Mouse (Mus musculus) frontal cortex, postnatal 25 days (tissue): ENCODE measurements around the gene Mef2a.
"Not testable (repeated sequence)": the region's sequence is repeated elsewhere in the genome, so short reads cannot be mapped to it uniquely, and the experiment has no call there.

Experiments
- DNase-seq, 2 experiments: peaks; one replicate each; pipeline ENCODE4 v3.0.0; 2022; ENCODE audit warnings: low spot score in 2 of 2

Mef2a gene

DNA sequence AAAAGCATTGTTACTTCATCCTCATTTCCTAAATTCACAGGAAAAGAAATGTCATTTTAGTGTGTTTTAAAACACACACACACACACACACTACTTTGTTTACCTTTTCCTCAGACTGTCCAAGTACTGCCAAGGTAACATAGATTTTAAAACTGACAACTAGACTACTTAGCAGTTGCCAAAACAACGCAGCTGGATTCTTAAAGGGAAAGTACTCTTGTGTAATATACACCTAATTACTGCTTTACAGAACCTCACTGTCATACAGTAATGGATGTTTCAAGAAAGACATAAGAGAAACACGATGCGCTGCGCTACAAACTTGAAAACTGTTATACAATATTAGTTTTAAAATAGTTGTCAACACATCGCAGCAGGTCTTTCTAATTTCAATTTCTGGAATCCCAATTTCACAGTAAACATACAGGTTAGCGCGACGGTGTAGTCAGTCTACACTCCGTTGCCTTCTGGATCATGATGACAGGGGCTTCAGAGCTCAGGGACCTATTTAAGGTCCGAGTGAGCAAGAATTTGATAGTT, 1.2 kb downstream of the Mef2a start:
- no peak for DNase-seq

- DNase-seq, result no peak
These were observed 3.0 kb downstream of the Mef2a start for GRCm38 (mm10) chr7:67369645-67370044.

- no peak for DNase-seq
These were observed 4.3 kb downstream of the Mef2a start for GRCm38 (mm10) chr7:67368394-67368793.

DNA sequence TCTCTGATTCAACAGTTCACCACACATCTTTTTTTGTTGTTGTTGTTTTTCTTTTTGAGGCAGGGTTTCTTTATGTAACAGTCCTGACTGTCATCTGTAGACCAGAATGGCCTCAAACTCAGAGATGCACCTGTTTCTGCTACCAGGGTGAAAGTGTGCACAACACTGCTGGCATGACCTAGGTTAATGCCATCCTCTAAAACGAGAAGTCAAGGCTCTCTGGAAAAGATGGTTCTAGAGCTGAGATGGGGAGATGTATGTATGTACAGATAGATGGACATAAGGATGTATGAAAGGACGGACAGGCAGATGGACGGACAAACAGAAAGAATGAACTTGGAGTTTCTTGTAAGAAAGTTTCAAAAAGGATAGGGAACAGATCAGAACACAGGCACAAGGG, 12.1 kb downstream of the Mef2a start:
- no peak for DNase-seq

DNA sequence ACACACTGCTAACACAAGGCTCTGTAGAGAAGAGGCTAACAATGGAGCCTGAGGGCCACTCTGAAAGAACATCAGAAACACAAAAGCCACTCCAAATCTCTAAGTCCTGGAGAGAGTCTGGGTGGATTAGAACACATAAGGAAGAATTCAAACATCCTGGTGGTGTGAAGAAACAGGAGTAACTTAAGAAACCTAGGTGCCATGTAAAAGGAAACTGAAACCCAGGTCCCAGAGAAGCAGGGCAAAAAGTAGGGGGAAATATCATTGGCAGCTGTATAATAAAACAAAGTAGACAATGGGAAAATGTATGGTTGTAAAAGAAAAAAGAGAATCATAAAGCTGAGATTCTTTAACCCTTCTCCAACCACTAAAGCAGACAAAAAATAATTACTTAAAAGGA, 12.8 kb downstream of the Mef2a start:
- no peak for DNase-seq

DNA sequence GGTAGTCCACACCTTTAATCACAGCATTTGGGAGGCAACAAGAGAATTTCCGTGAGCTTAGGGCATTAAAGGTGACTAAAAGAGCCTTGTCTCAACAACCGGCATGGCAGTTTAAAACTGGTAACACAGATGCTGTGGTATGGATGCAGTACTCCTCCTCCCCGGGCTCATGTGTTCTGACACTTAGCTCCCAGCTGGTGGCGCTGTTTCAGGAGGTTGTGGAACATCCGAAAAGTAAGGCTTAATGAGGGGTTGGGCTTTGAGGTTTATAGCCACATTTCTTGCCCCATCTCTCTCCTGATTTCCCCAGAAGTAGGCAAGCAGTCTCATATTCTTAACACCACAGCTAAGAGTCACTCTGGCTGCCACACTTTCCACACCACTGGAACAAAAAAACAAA, 16.8 kb downstream of the Mef2a start:
- DNase-seq, result no peak

GRCm38 (mm10) chr7:67353667-67354066, 19.0 kb downstream of the Mef2a start:
- DNase-seq, result no peak

GRCm38 (mm10) chr7:67352989-67353388, 19.7 kb downstream of the Mef2a start:
- no peak for DNase-seq

GRCm38 (mm10) chr7:67344443-67344842, 28.2 kb downstream of the Mef2a start:
- no peak for DNase-seq

DNA sequence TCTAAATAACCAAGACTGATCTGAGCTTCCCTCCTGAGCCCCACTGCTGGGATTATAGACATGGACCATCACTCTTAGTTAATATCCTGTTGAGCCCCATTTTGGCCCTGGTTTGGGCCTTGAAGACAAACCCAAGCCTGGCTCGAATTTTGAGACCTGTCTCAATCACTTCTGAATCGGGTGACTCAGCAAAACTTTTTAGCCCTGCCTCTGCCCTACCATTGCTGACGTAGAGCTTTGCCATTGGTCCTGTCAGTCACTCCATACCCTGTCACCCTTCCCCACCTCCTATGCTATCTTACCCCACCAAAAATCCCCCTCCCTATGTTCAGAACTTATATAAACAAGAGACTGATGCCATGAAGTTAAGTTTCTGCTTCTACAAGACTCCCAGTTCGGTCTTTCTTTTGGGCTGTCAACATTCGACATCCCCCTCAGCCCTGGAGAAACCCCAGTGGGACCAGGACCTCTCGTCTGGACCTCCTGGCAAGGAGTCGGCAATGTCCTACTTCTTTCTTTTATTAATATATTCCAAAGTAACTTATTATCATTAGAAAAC, 30.5 kb downstream of the Mef2a start:
- no peak for DNase-seq

GRCm38 (mm10) chr7:67320359-67320758, 52.3 kb downstream of the Mef2a start:
- no peak for DNase-seq

DNA sequence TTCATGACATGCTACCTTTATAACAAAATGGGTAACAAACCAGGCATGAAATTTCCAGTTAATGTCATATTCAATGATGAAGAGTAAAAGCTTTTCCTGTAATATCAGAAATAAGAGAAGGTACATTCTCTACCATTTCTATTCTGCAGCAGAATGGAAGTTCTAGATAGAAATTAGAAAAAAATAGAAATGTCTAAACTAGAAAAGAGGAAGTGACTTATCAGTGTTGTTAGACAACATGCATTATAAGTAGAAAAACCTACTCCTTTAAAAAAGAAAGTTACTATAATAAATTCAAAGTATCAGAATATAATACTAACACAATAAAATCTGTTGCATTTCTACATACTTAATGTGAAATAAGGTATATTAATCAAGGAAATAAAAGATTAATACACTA, 54.0 kb downstream of the Mef2a start:
- no peak for DNase-seq

DNA sequence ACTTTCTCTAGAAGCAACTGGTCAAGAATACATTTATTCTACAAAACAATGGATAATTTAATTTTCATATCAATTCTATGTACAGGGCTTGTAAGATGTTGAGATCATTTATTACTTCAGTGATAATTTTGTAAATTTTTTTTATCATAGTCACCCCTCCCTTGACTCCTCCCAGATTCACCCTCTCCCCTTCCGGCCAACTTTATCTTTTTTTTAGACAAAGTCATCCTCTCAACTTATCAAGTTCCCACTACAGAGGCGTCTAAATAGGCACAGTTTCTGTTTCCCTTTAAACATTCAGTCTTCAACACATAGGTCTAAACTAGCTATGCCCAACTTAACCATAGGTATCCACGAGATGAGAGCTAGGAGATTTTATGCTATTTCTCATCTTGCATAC, 59.5 kb downstream of the Mef2a start:
- DNase-seq, result no peak

DNA sequence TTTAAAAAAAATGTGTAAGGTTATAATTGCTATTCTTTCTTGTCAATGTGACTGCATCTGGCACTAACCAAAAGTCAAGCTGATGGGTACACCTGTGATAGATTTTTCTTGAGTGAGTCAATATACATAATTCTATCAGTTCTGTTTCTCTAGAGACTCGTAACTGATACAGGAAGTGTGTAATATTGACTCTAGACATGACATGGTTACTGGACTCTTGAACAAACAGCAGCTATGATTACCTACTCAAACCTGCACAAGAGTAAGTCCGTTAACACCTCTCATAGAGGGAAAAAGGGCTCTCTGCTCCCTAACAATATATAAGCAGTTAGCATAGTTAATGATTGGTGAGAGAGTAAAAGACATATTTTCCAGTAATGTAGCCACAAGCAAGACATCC, 62.5 kb downstream of the Mef2a start:
- DNase-seq, result no peak

DNA sequence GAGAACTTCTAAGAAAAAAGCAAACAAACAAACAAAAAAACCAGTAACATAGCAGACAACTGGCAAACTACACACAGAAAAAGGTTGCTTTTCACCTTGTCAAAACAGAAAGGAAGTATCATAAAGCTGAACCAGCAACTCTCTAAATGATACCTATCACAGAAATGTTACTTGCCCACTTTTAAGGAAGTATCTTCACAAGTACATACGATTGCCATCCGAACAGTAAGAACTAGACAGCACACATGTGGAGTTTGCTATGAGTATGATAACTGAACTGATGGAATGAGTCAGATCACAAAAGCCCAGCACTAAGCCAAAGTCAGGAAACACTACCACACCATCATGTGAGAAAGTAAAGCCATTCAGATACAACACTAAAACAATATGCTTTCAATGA, 64.6 kb downstream of the Mef2a start:
- DNase-seq, result no peak

DNA sequence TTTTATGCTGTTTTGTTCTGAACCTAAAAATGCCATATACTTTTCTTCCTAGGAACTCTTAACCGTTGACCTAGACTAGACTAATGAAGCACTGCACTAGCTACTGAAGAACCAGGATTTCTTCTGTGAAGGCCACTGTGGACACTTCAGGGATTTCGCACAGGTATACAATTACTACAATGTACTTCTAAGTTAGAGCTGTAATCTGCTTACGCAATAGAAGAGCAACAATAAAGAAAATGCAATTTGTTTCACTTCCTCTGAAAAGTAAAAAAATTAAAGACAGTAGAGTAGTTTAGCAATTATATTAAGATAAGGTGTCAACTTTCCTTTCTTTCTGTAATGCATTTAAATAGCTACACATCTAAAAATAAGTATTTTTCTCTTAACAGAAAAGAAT, 65.6 kb downstream of the Mef2a start:
- DNase-seq, result no peak

- no peak for DNase-seq
These were observed 67.7 kb downstream of the Mef2a start for GRCm38 (mm10) chr7:67304937-67305336.

DNA sequence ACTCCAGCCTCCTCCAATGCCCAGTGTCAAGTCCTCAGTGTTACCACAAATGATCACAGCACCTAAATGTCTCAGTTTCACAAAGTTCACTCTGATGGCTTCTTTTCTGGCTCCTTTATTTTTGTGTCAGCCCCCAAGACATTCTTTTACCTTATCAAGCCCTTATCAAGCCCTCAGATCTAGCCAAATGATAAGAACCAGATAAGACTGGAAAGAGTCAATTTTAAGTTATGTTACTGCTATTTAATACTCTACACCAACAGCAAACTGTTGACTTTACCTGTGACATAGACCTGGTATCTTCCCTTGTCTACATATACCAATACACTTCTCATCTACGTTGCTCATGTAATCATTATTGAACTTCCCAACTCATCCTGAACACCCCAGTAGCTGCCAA, 76.2 kb downstream of the Mef2a start:
- no peak for DNase-seq

DNA sequence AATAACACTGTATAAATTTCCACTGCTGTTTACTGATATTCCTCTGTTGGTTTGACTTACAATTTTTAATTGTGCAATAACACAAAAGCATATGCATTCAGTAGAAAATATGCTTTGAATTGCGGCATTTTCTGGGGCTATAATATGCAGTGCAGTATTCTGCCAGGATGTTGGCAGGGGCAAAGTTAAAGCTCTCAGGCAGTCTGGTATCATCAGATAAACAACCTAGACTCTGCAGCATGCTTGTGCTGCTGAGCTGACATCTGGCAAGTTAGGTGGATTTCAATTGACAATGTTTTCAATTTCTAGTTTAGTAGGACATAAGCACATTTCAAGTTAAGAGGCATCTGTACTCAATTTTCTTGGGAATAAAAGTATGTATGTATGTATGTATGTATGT, 81.3 kb downstream of the Mef2a start:
- no peak for DNase-seq

- DNase-seq, result no peak
These were observed 85.2 kb downstream of the Mef2a start for GRCm38 (mm10) chr7:67287456-67287855.

- no peak for DNase-seq
These were observed 89.1 kb downstream of the Mef2a start for GRCm38 (mm10) chr7:67283581-67283980.

DNA sequence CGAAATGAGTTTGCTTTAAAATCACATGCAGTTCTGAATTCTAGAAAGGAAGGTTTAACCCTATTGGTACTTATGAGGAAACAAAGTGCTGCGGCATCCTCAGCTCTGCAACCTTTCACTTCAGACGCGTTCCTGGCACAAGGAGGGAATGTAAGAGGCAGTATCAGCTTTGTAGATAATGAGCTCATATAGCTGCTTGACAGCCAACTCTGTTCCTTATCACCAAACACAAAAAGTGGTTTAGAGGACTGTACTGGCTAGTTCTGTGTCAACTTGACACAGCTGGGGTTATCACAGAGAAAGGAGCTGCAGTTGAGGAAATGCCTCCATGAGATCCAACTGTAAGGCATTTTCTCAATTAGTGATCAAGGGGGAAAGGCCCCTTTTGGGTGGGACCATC, 102.2 kb downstream of the Mef2a start:
- not testable (repeated sequence) for DNase-seq

- DNase-seq, result no peak
These were observed 112.7 kb downstream of the Mef2a start for GRCm38 (mm10) chr7:67259828-67260563.

DNA sequence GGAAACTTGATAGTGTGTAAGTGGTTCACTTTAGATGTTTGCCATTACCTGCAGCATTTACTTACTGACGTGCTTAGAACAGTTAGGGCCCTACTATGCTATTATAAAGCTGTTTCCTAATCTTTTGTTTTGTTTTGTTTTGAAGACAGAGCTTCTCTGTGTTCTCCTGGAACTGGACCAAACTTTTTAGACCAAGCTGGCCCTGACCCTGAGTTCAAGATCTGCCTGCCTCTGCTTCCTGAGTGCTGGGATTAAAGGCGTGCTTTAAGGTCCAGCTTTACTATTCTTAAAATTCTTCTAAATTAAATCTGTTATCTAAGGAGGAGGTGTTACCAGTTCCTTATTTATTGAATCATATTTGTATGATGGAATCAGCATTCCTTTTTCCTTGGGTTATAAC, 126.6 kb downstream of the Mef2a start:
- DNase-seq, result no peak
